Mouse (Mus musculus) urinary bladder, adult 2 months (tissue): Measurements from ENCODE around the gene Vamp2. TPM values are rescaled to one million over a fixed set of nuclear protein-coding genes. Genes with fewer than 3 reads are reported as not detected.

Experiments
- DNase-seq: peaks from one replicate; pipeline ENCODE4 v3.0.0; 2022; ENCODE audit warnings: low spot score
- polyA plus RNA-seq: library from polyadenylated mRNA; depleted of rRNA; stranded (reverse); fragments of >200 nt; gene quantifications from 2 replicates; pipeline ENCODE4 v1.2.3, GENCODE M21; 2012

The Vamp2 gene
- polyA plus RNA-seq, 1 experiment, result 180 TPM

GRCm38 (mm10) chr11:69114621-69115020 lies 26.3 kb downstream of the Vamp2 start:
- no peak for DNase-seq

- no peak for DNase-seq
Observed at GRCm38 (mm10) chr11:69116843-69117242, 28.6 kb downstream of the Vamp2 start.

GRCm38 (mm10) chr11:69117737-69118695 lies 29.7 kb downstream of the Vamp2 start:
- DNase-seq, result peak; percentile 69

GRCm38 (mm10) chr11:69118765-69119164 lies 30.5 kb downstream of the Vamp2 start:
- DNase-seq, result peak; percentile 64

GRCm38 (mm10) chr11:69119446-69120155 lies 31.3 kb downstream of the Vamp2 start:
- DNase-seq, result no peak

- no peak for DNase-seq
Observed at GRCm38 (mm10) chr11:69120221-69121000, 32.1 kb downstream of the Vamp2 start, which contains the start of gene Hes7. Hes7 (plus strand) TSS chr11:69120404.

GRCm38 (mm10) chr11:69121001-69121740 lies 32.9 kb downstream of the Vamp2 start:
- DNase-seq, result no peak

- no peak for DNase-seq
Observed at GRCm38 (mm10) chr11:69121741-69122335, 33.5 kb downstream of the Vamp2 start.

- peak; percentile 73 for DNase-seq
Observed at GRCm38 (mm10) chr11:69122336-69122951, 34.2 kb downstream of the Vamp2 start, which contains the start of gene 9130213A22Rik. 9130213A22Rik (minus strand) TSS chr11:69122589.

- DNase-seq, result peak; percentile 74
Observed at GRCm38 (mm10) chr11:69123056-69123692, 34.9 kb downstream of the Vamp2 start.

- peak; percentile 80 for DNase-seq
Observed at GRCm38 (mm10) chr11:69123693-69124497, 35.6 kb downstream of the Vamp2 start.

GRCm38 (mm10) chr11:69124498-69124847 lies 36.2 kb downstream of the Vamp2 start:
- DNase-seq, result no peak

- peak; percentile 73 for DNase-seq
Observed at GRCm38 (mm10) chr11:69125041-69125851, 37.0 kb downstream of the Vamp2 start.

GRCm38 (mm10) chr11:69125852-69125918 lies 37.4 kb downstream of the Vamp2 start, which contains the start of gene Aloxe3:
Aloxe3 (plus strand) TSS chr11:69125896.
- no peak for DNase-seq

- DNase-seq, result no peak
Observed at GRCm38 (mm10) chr11:69125919-69126705, 37.8 kb downstream of the Vamp2 start.

- no peak for DNase-seq
Observed at GRCm38 (mm10) chr11:69126706-69127095, 38.4 kb downstream of the Vamp2 start.

GRCm38 (mm10) chr11:69128426-69129122 lies 40.3 kb downstream of the Vamp2 start:
- no peak for DNase-seq
